Mouse (Mus musculus) hindbrain, embryonic 11.5 days (tissue): ENCODE measurements around the gene 5430403G16Rik. TPM values are rescaled to one million over a fixed set of nuclear protein-coding genes. Genes with fewer than 3 reads are reported as not detected.
"Not testable (repeated sequence)": the region's sequence is repeated elsewhere in the genome, so short reads cannot be mapped to it uniquely, and the experiment has no call there.

Source experiments
- ATAC-seq: fragments of 200-750 bp; cut with Nextera tagmentation; 2 replicates; pipeline ENCODE4 v1.8.0; 2017; ENCODE audit warnings: mild to moderate bottlenecking, moderate TSS enrichment, moderate library complexity; ENCODE audit not compliant: low FRiP score
- DNase-seq: peaks from one replicate; pipeline ENCODE4 v3.0.0-alpha.2; 2015; ENCODE audit warnings: low spot score
- H3K27ac ChIP-seq: fragments of 300-500 bp; sonication (generic); 2 replicates; pipeline ENCODE4 v1.5.1; 2014; ENCODE audit warnings: mild to moderate bottlenecking, low read depth, low read length
- H3K27me3 ChIP-seq: fragments of 300-500 bp; sonication (generic); 2 replicates; pipeline ENCODE4 v1.6.1; 2014; ENCODE audit warnings: mild to moderate bottlenecking, low read length, moderate library complexity, mixed read lengths; ENCODE audit not compliant: control insufficient read depth, insufficient read depth
- H3K36me3 ChIP-seq: fragments of 300-500 bp; sonication (generic); 2 replicates; pipeline ENCODE4 v1.6.1; 2014; ENCODE audit warnings: mild to moderate bottlenecking, low read length, moderate library complexity, mixed read lengths; ENCODE audit not compliant: control insufficient read depth, insufficient read depth
- H3K4me1 ChIP-seq: fragments of 300-500 bp; sonication (generic); replicated peaks from 2 replicates; pipeline ENCODE4 v1.6.1; 2014; ENCODE audit warnings: low read length, mixed read lengths; ENCODE audit not compliant: control insufficient read depth, insufficient read depth
- H3K4me2 ChIP-seq: fragments of 300-500 bp; sonication (generic); replicated peaks from 2 replicates; pipeline ENCODE4 v1.6.1; 2014; ENCODE audit warnings: mild to moderate bottlenecking, low read depth, low read length
- H3K4me3 ChIP-seq: fragments of 300-500 bp; sonication (generic); 2 replicates; pipeline ENCODE4 v1.5.1; 2014; ENCODE audit warnings: low read depth, low read length
- H3K9ac ChIP-seq: fragments of 300-500 bp; sonication (generic); 2 replicates; pipeline ENCODE4 v1.6.1; 2014; ENCODE audit warnings: low read depth, low read length
- H3K9me3 ChIP-seq: fragments of 300-500 bp; sonication (generic); 2 replicates; pipeline ENCODE4 v1.6.1; 2016; ENCODE audit warnings: low read length; ENCODE audit not compliant: control insufficient read depth
- WGBS: fragments of 180-500 bp; shearing (Covaris S2); extraction: QIAGEN DNeasy Blood & Tissue Kit; methylation state at CpG from one replicate; pipeline ENCODE4 v1.1.7; 2014; 5-methylcytosine and 5-hydroxymethylcytosine counted together
- polyA plus RNA-seq: library from polyadenylated mRNA; unstranded; fragments of >200 nt; fragmentation: Nextera tagmentation; extraction: Ambion mirVana; gene quantifications from 2 replicates; pipeline ENCODE4 v1.2.1, GENCODE M21; 2014

Gene 5430403G16Rik
- 1.6 and 1.7 TPM in 2 replicates for polyA plus RNA-seq

DNA sequence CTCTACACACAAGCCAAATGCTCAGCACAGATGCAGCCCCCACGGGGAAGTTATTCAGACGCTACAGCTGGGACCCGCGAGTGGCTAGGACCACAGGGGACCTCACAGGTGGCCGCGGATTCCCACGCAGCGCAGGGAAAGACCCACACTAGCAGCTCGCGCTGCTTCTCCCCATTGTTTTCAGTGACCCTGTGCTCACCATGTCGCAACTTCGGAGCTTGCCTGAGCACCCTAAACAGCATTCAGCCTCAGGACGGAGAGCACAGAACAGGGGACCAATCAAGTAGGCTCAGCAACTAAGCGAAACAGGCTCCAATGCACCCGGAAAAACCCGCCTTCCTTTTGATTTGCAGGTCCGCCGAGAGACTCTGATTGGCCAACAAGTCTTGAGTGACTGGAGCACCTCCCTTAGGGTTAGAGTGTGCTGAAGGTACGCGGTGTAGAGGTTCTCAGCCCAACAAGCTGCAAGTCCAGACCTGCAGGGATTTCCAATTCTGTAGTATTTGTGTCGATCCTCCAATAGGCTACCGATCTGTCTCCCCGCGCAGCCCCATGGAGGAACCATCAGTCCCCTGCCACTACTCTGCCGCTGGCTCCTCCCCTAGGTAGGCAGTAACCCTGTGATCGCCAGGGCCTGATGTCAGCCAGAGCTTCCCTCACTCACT lies at the start of gene 5430403G16Rik:
5430403G16Rik (minus strand) TSS at position 505 of the 665 bp plus-strand sequence.
- not testable (repeated sequence) for H3K27ac ChIP-seq, H3K27me3 ChIP-seq, H3K36me3 ChIP-seq, H3K9me3 ChIP-seq, H3K4me1 ChIP-seq
- peak within 1 kb of the TSS; percentile 45 for H3K4me3 ChIP-seq
- DNase-seq (peak; percentile 81), ATAC-seq (peak; percentile 100)
- H3K9ac ChIP-seq, result peak within 1 kb of the TSS; percentile 46
- peak within 1 kb of the TSS; percentile 57 for H3K4me2 ChIP-seq
- WGBS, result under 1% methylated on average over 24 of the region's 26 CpGs

- not testable (repeated sequence) for H3K4me1 ChIP-seq, ATAC-seq, H3K9ac ChIP-seq, H3K9me3 ChIP-seq, H3K27me3 ChIP-seq, H3K4me2 ChIP-seq, H3K4me3 ChIP-seq, H3K27ac ChIP-seq, H3K36me3 ChIP-seq, DNase-seq
- WGBS, result 82% methylated on average over 3 of the region's 3 CpGs
These were observed 26.5 kb upstream of the 5430403G16Rik start for GRCm38 (mm10) chr5:109717341-109717740.

DNA sequence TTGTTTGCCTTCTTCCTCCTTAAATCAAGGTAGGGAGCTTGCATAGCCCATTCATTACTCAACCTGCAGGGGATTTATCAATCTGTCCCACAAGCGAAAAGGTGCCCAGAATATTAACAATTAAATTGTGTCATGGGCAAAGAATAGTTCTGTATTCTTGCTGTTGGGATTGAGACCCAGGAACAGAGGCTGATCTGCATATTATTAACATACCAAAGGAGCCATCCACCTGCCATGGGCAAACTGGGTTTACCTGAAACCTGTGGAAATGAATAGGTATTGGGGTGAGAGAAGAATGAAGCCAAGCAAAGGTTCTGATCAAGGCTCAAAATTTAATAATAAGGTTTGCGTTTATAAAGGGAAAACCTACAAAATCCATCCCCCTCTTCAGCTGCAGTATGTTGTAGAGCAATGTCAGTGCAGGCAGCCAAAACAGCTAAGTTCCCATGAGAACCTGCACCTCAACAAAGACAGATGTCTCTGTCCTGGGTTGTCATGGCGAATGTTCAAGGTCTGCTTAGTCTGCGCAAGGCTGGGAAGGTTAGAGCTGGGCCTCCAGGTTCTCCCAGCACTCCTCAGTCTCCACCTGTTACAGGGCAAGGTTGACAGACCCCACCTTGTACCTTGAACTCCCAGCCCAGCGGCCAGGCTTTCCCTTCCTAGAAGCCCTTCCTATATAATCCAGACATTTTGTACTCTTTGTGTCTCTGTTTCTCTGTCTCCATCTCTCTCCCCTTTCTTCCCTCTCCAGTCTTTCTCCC lies 544 bp upstream of the 5430403G16Rik start:
- not testable (repeated sequence) for H3K36me3 ChIP-seq, DNase-seq, H3K27me3 ChIP-seq, ATAC-seq, H3K9me3 ChIP-seq, H3K9ac ChIP-seq, H3K4me2 ChIP-seq, H3K4me1 ChIP-seq, H3K27ac ChIP-seq
- peak overlapping the region; percentile 45 for H3K4me3 ChIP-seq
- WGBS, result 54% methylated on average over 5 of the region's 5 CpGs

- ATAC-seq (no peak), DNase-seq (no peak)
- Histone ChIP-seq H3K36me3 (no peaks in the 10 kb centered on the region), H3K27me3 (no peaks in the 10 kb centered on the region), H3K9ac (no peak overlapping the region), H3K9me3 (no peaks in the 10 kb centered on the region), H3K4me3 (no peak overlapping the region), H3K27ac (no peak overlapping the region), H3K4me2 (no peak overlapping the region), H3K4me1 (no peaks in the 10 kb centered on the region)
- 66% methylated on average over 4 of the region's 4 CpGs for WGBS
These were observed 7.9 kb downstream of the 5430403G16Rik start for GRCm38 (mm10) chr5:109682921-109683320.

Other genes with a start within 250 kb of the 5430403G16Rik start
- gene Crlf2, start 132.0 kb downstream of the 5430403G16Rik start, polyA plus RNA-seq, result 4.4 and 4.8 TPM in 2 replicates
- 6.8 and 8.4 TPM in 2 replicates for gene 4930522L14Rik, start 60.8 kb upstream of the 5430403G16Rik start, polyA plus RNA-seq
- gene Gm15446, start 232.4 kb upstream of the 5430403G16Rik start, polyA plus RNA-seq, result 0.35 and 0.36 TPM in 2 replicates